Mouse (Mus musculus): ENCODE measurements at regions not wholly inside any gene's neighbourhood (a gene's known extent, or its start where the extent isn't known, plus 50 kb on each side); places are given as distances from the start of the nearest gene placed in this dataset.
A peak's percentile ranks its signal among the peaks of the same experiment; 100 is the strongest.

GRCm38 (mm10) chr3:66512408-66512807 is 215.8 kb upstream of the Veph1 start:
- Histone ChIP-seq H3K9ac (no peak overlapping the region), H3K27ac (no peak overlapping the region), H3K27me3 (no peaks in the 10 kb centered on the region), H3K4me1 (no peaks in the 10 kb centered on the region), H3K9me3 (replicated peaks) (no peaks in the 10 kb centered on the region), H3K36me3 (no peaks in the 10 kb centered on the region), H3K4me2 (no peak overlapping the region), H3K4me3 (replicated peaks) (no peak overlapping the region)
- ATAC-seq (replicated peaks; ENCODE audit: low FRiP score): no peak
- WGBS: 86% methylated on average over 1 of the region's 1 CpGs

- 84% methylated on average over 4 of the region's 4 CpGs for WGBS
- H3K4me1 ChIP-seq: no peaks in the 10 kb centered on the region
- no peaks in the 10 kb centered on the region for H3K36me3 ChIP-seq
- no peaks in the 10 kb centered on the region for H3K27me3 ChIP-seq
- H3K27ac ChIP-seq: no peak overlapping the region
- ATAC-seq (replicated peaks; ENCODE audit: low FRiP score): no peak
- H3K9ac ChIP-seq: no peak overlapping the region
- no peak overlapping the region for H3K4me3 ChIP-seq (replicated peaks)
- no peak overlapping the region for H3K4me2 ChIP-seq
- no peaks in the 10 kb centered on the region for H3K9me3 ChIP-seq (replicated peaks)
These were observed 213.8 kb upstream of the Veph1 start for GRCm38 (mm10) chr3:66510455-66510854.

- Histone ChIP-seq H3K9ac (no peak overlapping the region), H3K27me3 (no peaks in the 10 kb centered on the region), H3K27ac (no peak overlapping the region), H3K4me1 (no peaks in the 10 kb centered on the region), H3K9me3 (replicated peaks) (no peaks in the 10 kb centered on the region), H3K4me2 (no peak overlapping the region), H3K4me3 (replicated peaks) (no peak overlapping the region), H3K36me3 (no peaks in the 10 kb centered on the region)
- no peak for ATAC-seq (replicated peaks; ENCODE audit: low FRiP score)
These were observed 209.5 kb upstream of the Veph1 start for GRCm38 (mm10) chr3:66506125-66506524.

- Histone ChIP-seq H3K36me3 (no peaks in the 10 kb centered on the region), H3K4me1 (no peaks in the 10 kb centered on the region), H3K9ac (no peak overlapping the region), H3K9me3 (replicated peaks) (no peaks in the 10 kb centered on the region), H3K27ac (no peak overlapping the region), H3K4me3 (replicated peaks) (no peak overlapping the region), H3K27me3 (no peaks in the 10 kb centered on the region), H3K4me2 (no peak overlapping the region)
- ATAC-seq (replicated peaks; ENCODE audit: low FRiP score): no peak
- WGBS: 83% methylated on average over 6 of the region's 6 CpGs
These were observed 208.9 kb upstream of the Veph1 start for GRCm38 (mm10) chr3:66505476-66506076.

GRCm38 (mm10) chr3:66504717-66505116 is 208.1 kb upstream of the Veph1 start:
- Histone ChIP-seq H3K9ac (no peak overlapping the region), H3K4me1 (no peaks in the 10 kb centered on the region), H3K27ac (no peak overlapping the region), H3K4me3 (replicated peaks) (no peak overlapping the region), H3K9me3 (replicated peaks) (no peaks in the 10 kb centered on the region), H3K27me3 (no peaks in the 10 kb centered on the region), H3K4me2 (no peak overlapping the region), H3K36me3 (no peaks in the 10 kb centered on the region)
- WGBS: 75% methylated on average over 6 of the region's 6 CpGs
- ATAC-seq (replicated peaks; ENCODE audit: low FRiP score): no peak

- no peak overlapping the region for H3K4me2 ChIP-seq
- H3K4me1 ChIP-seq: no peaks in the 10 kb centered on the region
- no peaks in the 10 kb centered on the region for H3K27me3 ChIP-seq
- no peak for ATAC-seq (replicated peaks; ENCODE audit: low FRiP score)
- H3K9ac ChIP-seq: no peak overlapping the region
- H3K4me3 ChIP-seq (replicated peaks): no peak overlapping the region
- H3K9me3 ChIP-seq (replicated peaks): no peaks in the 10 kb centered on the region
- no peak overlapping the region for H3K27ac ChIP-seq
- WGBS: 90% methylated on average over 3 of the region's 3 CpGs
- no peaks in the 10 kb centered on the region for H3K36me3 ChIP-seq
These were observed 207.0 kb upstream of the Veph1 start for GRCm38 (mm10) chr3:66503615-66504014.

- Histone ChIP-seq H3K36me3 (no peaks in the 10 kb centered on the region), H3K4me2 (no peak overlapping the region), H3K4me3 (replicated peaks) (no peak overlapping the region), H3K4me1 (no peaks in the 10 kb centered on the region), H3K9ac (no peak overlapping the region), H3K27ac (no peak overlapping the region), H3K27me3 (no peaks in the 10 kb centered on the region), H3K9me3 (replicated peaks) (no peaks in the 10 kb centered on the region)
- no peak for ATAC-seq (replicated peaks; ENCODE audit: low FRiP score)
- 85% methylated on average over 4 of the region's 4 CpGs for WGBS
These were observed 205.2 kb upstream of the Veph1 start for GRCm38 (mm10) chr3:66501865-66502264.

- 68% methylated on average over 2 of the region's 2 CpGs for WGBS
- no peak for ATAC-seq (replicated peaks; ENCODE audit: low FRiP score)
- no peak overlapping the region for H3K4me2 ChIP-seq
These were observed 197.9 kb upstream of the Veph1 start for GRCm38 (mm10) chr3:66494442-66495113.

GRCm38 (mm10) chr3:66490696-66491357 is 194.2 kb upstream of the Veph1 start:
- 19% methylated on average over 6 of the region's 6 CpGs for WGBS
- no peak overlapping the region for H3K4me3 ChIP-seq (replicated peaks)
- H3K27ac ChIP-seq: no peak overlapping the region
- no peak overlapping the region for H3K9ac ChIP-seq
- no peaks in the 10 kb centered on the region for H3K36me3 ChIP-seq
- ATAC-seq (replicated peaks; ENCODE audit: low FRiP score): 0 out of 2 replicates have a peak, but pooled peaks have one; percentile 12
- no peak overlapping the region for H3K4me2 ChIP-seq
- 0 out of 2 replicates have a peak, but pooled peaks cover 4% of the 10 kb centered on the region for H3K4me1 ChIP-seq
- H3K27me3 ChIP-seq: no peaks in the 10 kb centered on the region
- H3K9me3 ChIP-seq (replicated peaks): no peaks in the 10 kb centered on the region

More at GRCm38 (mm10) chr3:66494442-66495113, 197.9 kb upstream of the Veph1 start:
- no peaks in the 10 kb centered on the region for H3K9me3 ChIP-seq (replicated peaks)
- H3K4me3 ChIP-seq (replicated peaks): no peak overlapping the region
- H3K36me3 ChIP-seq: no peaks in the 10 kb centered on the region
- 0 out of 2 replicates have a peak, but pooled peaks cover 4% of the 10 kb centered on the region for H3K4me1 ChIP-seq
- no peak overlapping the region for H3K9ac ChIP-seq
- no peaks in the 10 kb centered on the region for H3K27me3 ChIP-seq
- H3K27ac ChIP-seq: no peak overlapping the region

- Histone ChIP-seq H3K4me3 (replicated peaks) (no peak overlapping the region), H3K36me3 (no peaks in the 10 kb centered on the region), H3K9me3 (replicated peaks) (no peaks in the 10 kb centered on the region), H3K27ac (no peak overlapping the region), H3K4me1 (0 out of 2 replicates have a peak, but pooled peaks cover 4% of the 10 kb centered on the region), H3K9ac (no peak overlapping the region), H3K27me3 (no peaks in the 10 kb centered on the region), H3K4me2 (no peak overlapping the region)
- ATAC-seq (replicated peaks; ENCODE audit: low FRiP score): no peak
- WGBS: 67% methylated on average over 7 of the region's 7 CpGs
These were observed 192.1 kb upstream of the Veph1 start for GRCm38 (mm10) chr3:66488724-66489123.

- Histone ChIP-seq H3K4me1 (0 out of 2 replicates have a peak, but pooled peaks cover 4% of the 10 kb centered on the region), H3K4me3 (replicated peaks) (no peak overlapping the region), H3K4me2 (no peak overlapping the region), H3K27ac (no peak overlapping the region), H3K9me3 (replicated peaks) (no peaks in the 10 kb centered on the region), H3K27me3 (no peaks in the 10 kb centered on the region), H3K9ac (no peak overlapping the region), H3K36me3 (no peaks in the 10 kb centered on the region)
- ATAC-seq (replicated peaks; ENCODE audit: low FRiP score): no peak
These were observed 190.0 kb upstream of the Veph1 start for GRCm38 (mm10) chr3:66486658-66487057.

- no peaks in the 10 kb centered on the region for H3K27me3 ChIP-seq
- ATAC-seq (replicated peaks; ENCODE audit: low FRiP score): peak; percentile 85; the same call in 1 of the 2 replicates
- H3K4me1 ChIP-seq: 0 out of 2 replicates have a peak, but pooled peaks cover 4% of the 10 kb centered on the region
- no peak overlapping the region for H3K4me3 ChIP-seq (replicated peaks)
- H3K9ac ChIP-seq: no peak overlapping the region
- H3K4me2 ChIP-seq: no peak overlapping the region
- no peak overlapping the region for H3K27ac ChIP-seq
- H3K9me3 ChIP-seq (replicated peaks): no peaks in the 10 kb centered on the region
- WGBS: 77% methylated on average over 1 of the region's 1 CpGs
- H3K36me3 ChIP-seq: no peaks in the 10 kb centered on the region
These were observed 189.5 kb upstream of the Veph1 start for GRCm38 (mm10) chr3:66486184-66486583.

Measured in kidney, embryonic 15.5 days (tissue).